Mouse (Mus musculus): ENCODE measurements around the gene Alk. TPM values are rescaled to one million over a fixed set of nuclear protein-coding genes. Genes with fewer than 3 reads are reported as not detected.

Alk gene
- polyA plus RNA-seq, 1 experiment from 2014 or later = 0.61 TPM

- H3K9ac ChIP-seq (ENCODE audit: low read length) = no peak overlapping the region
- 89% methylated on average over 4 of the region's 4 CpGs for WGBS
Observed at GRCm38 (mm10) chr17:72111528-72111927, 492.9 kb downstream of the Alk start.

GRCm38 (mm10) chr17:72087261-72087703 is 517.1 kb downstream of the Alk start:
- Histone ChIP-seq H3K36me3 (ENCODE audit: control insufficient read depth, insufficient read depth, low read length) (no peaks in the 10 kb centered on the region), H3K9ac (ENCODE audit: low read length) (no peak overlapping the region), H3K9me3 (ENCODE audit: control insufficient read depth, low read length) (no peaks in the 10 kb centered on the region), H3K27ac (replicated peaks) (no peak overlapping the region), H3K27me3 (ENCODE audit: control insufficient read depth, insufficient read depth, low read length) (no peaks in the 10 kb centered on the region), H3K4me1 (replicated peaks; ENCODE audit: control insufficient read depth, insufficient read depth) (no peaks in the 10 kb centered on the region), H3K4me3 (ENCODE audit: low read depth, low read length) (no peak overlapping the region), H3K4me2 (replicated peaks; ENCODE audit: low read depth) (no peak overlapping the region)
- 77% methylated on average over 12 of the region's 12 CpGs for WGBS
- TF ChIP-seq EP300 (optimal IDR thresholded peaks at IDR 0.05) (no peak), CTCF (IDR thresholded peaks at IDR 0.05; ENCODE audit: low read depth) (no peak)
- ATAC-seq (ENCODE audit: low FRiP score, low TSS enrichment) (no peak), DNase-seq (ENCODE audit: low spot score) (no peak)

More at GRCm38 (mm10) chr17:72111528-72111927, 492.9 kb downstream of the Alk start:
- H3K4me3 ChIP-seq (ENCODE audit: low read depth, low read length) = no peak overlapping the region
- H3K36me3 ChIP-seq (ENCODE audit: control insufficient read depth, insufficient read depth, low read length) = no peaks in the 10 kb centered on the region
- DNase-seq (ENCODE audit: low spot score) = no peak
- ATAC-seq (ENCODE audit: low FRiP score, low TSS enrichment) = no peak
- no peaks in the 10 kb centered on the region for H3K27me3 ChIP-seq (ENCODE audit: control insufficient read depth, insufficient read depth, low read length)
- no peak for TF ChIP-seq EP300 (optimal IDR thresholded peaks at IDR 0.05)
- TF ChIP-seq CTCF (IDR thresholded peaks at IDR 0.05; ENCODE audit: low read depth) = no peak
- no peak overlapping the region for H3K4me2 ChIP-seq (replicated peaks; ENCODE audit: low read depth)
- H3K9me3 ChIP-seq (ENCODE audit: control insufficient read depth, low read length) = no peaks in the 10 kb centered on the region
- H3K27ac ChIP-seq (replicated peaks) = no peak overlapping the region
- H3K4me1 ChIP-seq (replicated peaks; ENCODE audit: control insufficient read depth, insufficient read depth) = no peaks in the 10 kb centered on the region

- 68% methylated on average over 2 of the region's 2 CpGs for WGBS
- Histone ChIP-seq H3K9ac (ENCODE audit: low read length) (no peak overlapping the region), H3K36me3 (ENCODE audit: control insufficient read depth, insufficient read depth, low read length) (no peaks in the 10 kb centered on the region), H3K27me3 (ENCODE audit: control insufficient read depth, insufficient read depth, low read length) (no peaks in the 10 kb centered on the region), H3K4me1 (replicated peaks; ENCODE audit: control insufficient read depth, insufficient read depth) (no peaks in the 10 kb centered on the region), H3K4me2 (replicated peaks; ENCODE audit: low read depth) (no peak overlapping the region), H3K9me3 (ENCODE audit: control insufficient read depth, low read length) (no peaks in the 10 kb centered on the region), H3K4me3 (ENCODE audit: low read depth, low read length) (no peak overlapping the region), H3K27ac (replicated peaks) (no peak overlapping the region)
- no peak for ATAC-seq (ENCODE audit: low FRiP score, low TSS enrichment)
- DNase-seq (ENCODE audit: low spot score) = no peak
- TF ChIP-seq CTCF (IDR thresholded peaks at IDR 0.05; ENCODE audit: low read depth) = no peak
- TF ChIP-seq EP300 (optimal IDR thresholded peaks at IDR 0.05) = no peak
Observed at GRCm38 (mm10) chr17:72081396-72081795, 523.0 kb downstream of the Alk start.

- no peaks in the 10 kb centered on the region for H3K4me1 ChIP-seq (replicated peaks; ENCODE audit: control insufficient read depth, insufficient read depth)
- TF ChIP-seq CTCF (IDR thresholded peaks at IDR 0.05; ENCODE audit: low read depth) = no peak
- no peak for TF ChIP-seq EP300 (optimal IDR thresholded peaks at IDR 0.05)
- H3K4me2 ChIP-seq (replicated peaks; ENCODE audit: low read depth) = no peak overlapping the region
- H3K9me3 ChIP-seq (ENCODE audit: control insufficient read depth, low read length) = no peaks in the 10 kb centered on the region
- no peaks in the 10 kb centered on the region for H3K27me3 ChIP-seq (ENCODE audit: control insufficient read depth, insufficient read depth, low read length)
- H3K27ac ChIP-seq (replicated peaks) = no peak overlapping the region
- H3K9ac ChIP-seq (ENCODE audit: low read length) = no peak overlapping the region
- ATAC-seq (ENCODE audit: low FRiP score, low TSS enrichment) (no peak), DNase-seq (ENCODE audit: low spot score) (peak; percentile 16)
- H3K36me3 ChIP-seq (ENCODE audit: control insufficient read depth, insufficient read depth, low read length) = no peaks in the 10 kb centered on the region
- WGBS = 8% methylated on average over 12 of the region's 12 CpGs
- H3K4me3 ChIP-seq (ENCODE audit: low read depth, low read length) = no peak overlapping the region
Observed at GRCm38 (mm10) chr17:72076306-72076921, 528.0 kb downstream of the Alk start.

GRCm38 (mm10) chr17:72071871-72072270 is 532.6 kb downstream of the Alk start:
- Histone ChIP-seq H3K27ac (replicated peaks) (no peak overlapping the region), H3K4me1 (replicated peaks; ENCODE audit: control insufficient read depth, insufficient read depth) (no peaks in the 10 kb centered on the region), H3K27me3 (ENCODE audit: control insufficient read depth, insufficient read depth, low read length) (no peaks in the 10 kb centered on the region), H3K36me3 (ENCODE audit: control insufficient read depth, insufficient read depth, low read length) (no peaks in the 10 kb centered on the region), H3K4me2 (replicated peaks; ENCODE audit: low read depth) (no peak overlapping the region), H3K4me3 (ENCODE audit: low read depth, low read length) (no peak overlapping the region), H3K9me3 (ENCODE audit: control insufficient read depth, low read length) (no peaks in the 10 kb centered on the region), H3K9ac (ENCODE audit: low read length) (no peak overlapping the region)
- 66% methylated on average over 1 of the region's 1 CpGs for WGBS
- no peak for TF ChIP-seq CTCF (IDR thresholded peaks at IDR 0.05; ENCODE audit: low read depth)
- TF ChIP-seq EP300 (optimal IDR thresholded peaks at IDR 0.05) = no peak
- DNase-seq (ENCODE audit: low spot score) = no peak
- no peak for ATAC-seq (ENCODE audit: low FRiP score, low TSS enrichment)

GRCm38 (mm10) chr17:72068176-72068575 is 536.3 kb downstream of the Alk start:
- no peaks in the 10 kb centered on the region for H3K4me1 ChIP-seq (replicated peaks; ENCODE audit: control insufficient read depth, insufficient read depth)
- H3K9me3 ChIP-seq (ENCODE audit: control insufficient read depth, low read length) = no peaks in the 10 kb centered on the region
- 57% methylated on average over 6 of the region's 6 CpGs for WGBS
- no peak overlapping the region for H3K4me3 ChIP-seq (ENCODE audit: low read depth, low read length)
- TF ChIP-seq CTCF (IDR thresholded peaks at IDR 0.05; ENCODE audit: low read depth) (no peak), EP300 (optimal IDR thresholded peaks at IDR 0.05) (no peak)
- no peak for ATAC-seq (ENCODE audit: low FRiP score, low TSS enrichment)
- H3K27ac ChIP-seq (replicated peaks) = no peak overlapping the region
- DNase-seq (ENCODE audit: low spot score) = no peak
- no peak overlapping the region for H3K9ac ChIP-seq (ENCODE audit: low read length)
- no peaks in the 10 kb centered on the region for H3K36me3 ChIP-seq (ENCODE audit: control insufficient read depth, insufficient read depth, low read length)
- H3K4me2 ChIP-seq (replicated peaks; ENCODE audit: low read depth) = no peak overlapping the region
- no peaks in the 10 kb centered on the region for H3K27me3 ChIP-seq (ENCODE audit: control insufficient read depth, insufficient read depth, low read length)
